Mouse (Mus musculus): Measurements from ENCODE around the gene Apobec4. TPM values are rescaled to one million over a fixed set of nuclear protein-coding genes. Genes with fewer than 3 reads are reported as not detected.
"Not testable (repeated sequence)": the region's sequence is repeated elsewhere in the genome, so short reads cannot be mapped to it uniquely, and the experiment has no call there.

The Apobec4 gene
- polyA plus RNA-seq, 1 experiment: not detected

GRCm38 (mm10) chr1:152749276-152749675 is 1.1 kb upstream of the Apobec4 start:
- no peak overlapping the region for H3K27ac ChIP-seq (ENCODE audit: insufficient read depth, low read length)
- peaks cover 7% of the 10 kb centered on the region for H3K4me1 ChIP-seq (ENCODE audit: control insufficient read depth, insufficient read depth, low read length)
- TF ChIP-seq CTCF (IDR thresholded peaks at IDR 0.05; ENCODE audit: extremely low read depth, insufficient read depth, low read length): no peak
- TF ChIP-seq POLR2A (IDR thresholded peaks at IDR 0.05; ENCODE audit: extremely low read depth, insufficient read depth, low read length): no peak

GRCm38 (mm10) chr1:152761791-152762190 is 11.4 kb downstream of the Apobec4 start:
- H3K27ac ChIP-seq (ENCODE audit: insufficient read depth, low read length): no peak overlapping the region

More at GRCm38 (mm10) chr1:152749276-152749675, 1.1 kb upstream of the Apobec4 start:
- H3K4me3 ChIP-seq (ENCODE audit: insufficient read depth, low read length): no peak overlapping the region

GRCm38 (mm10) chr1:152766032-152766772 is 15.9 kb downstream of the Apobec4 start, which contains the start of the genes Rgl1 and Arpc5:
Gene Rgl1 (minus strand): TSS chr1:152766351.
Gene Arpc5 (plus strand): TSS chr1:152766542.
- Histone ChIP-seq H3K4me3 (ENCODE audit: insufficient read depth, low read length) (peak within 1 kb of the TSS; percentile 94), H3K4me1 (ENCODE audit: control insufficient read depth, insufficient read depth, low read length) (peaks cover 5% of the 10 kb centered on the region), H3K27ac (ENCODE audit: insufficient read depth, low read length) (peak within 1 kb of the TSS; percentile 92)
- no peak for TF ChIP-seq CTCF (IDR thresholded peaks at IDR 0.05; ENCODE audit: extremely low read depth, insufficient read depth, low read length)
- TF ChIP-seq POLR2A (IDR thresholded peaks at IDR 0.05; ENCODE audit: extremely low read depth, insufficient read depth, low read length): peak; percentile 85

More at GRCm38 (mm10) chr1:152761791-152762190, 11.4 kb downstream of the Apobec4 start:
- TF ChIP-seq POLR2A (IDR thresholded peaks at IDR 0.05; ENCODE audit: extremely low read depth, insufficient read depth, low read length): no peak
- TF ChIP-seq CTCF (IDR thresholded peaks at IDR 0.05; ENCODE audit: extremely low read depth, insufficient read depth, low read length): no peak
- peaks cover 4% of the 10 kb centered on the region for H3K4me1 ChIP-seq (ENCODE audit: control insufficient read depth, insufficient read depth, low read length)
- H3K4me3 ChIP-seq (ENCODE audit: insufficient read depth, low read length): no peak overlapping the region

- TF ChIP-seq CTCF (IDR thresholded peaks at IDR 0.05; ENCODE audit: extremely low read depth, insufficient read depth, low read length) (no peak), POLR2A (IDR thresholded peaks at IDR 0.05; ENCODE audit: extremely low read depth, insufficient read depth, low read length) (no peak)
- Histone ChIP-seq H3K4me3 (ENCODE audit: insufficient read depth, low read length) (peak overlapping the region; percentile 94), H3K27ac (ENCODE audit: insufficient read depth, low read length) (peak overlapping the region; percentile 92), H3K4me1 (ENCODE audit: control insufficient read depth, insufficient read depth, low read length) (peaks cover 5% of the 10 kb centered on the region)
These were observed 16.7 kb downstream of the Apobec4 start for GRCm38 (mm10) chr1:152766804-152767748.

- TF ChIP-seq CTCF (IDR thresholded peaks at IDR 0.05; ENCODE audit: extremely low read depth, insufficient read depth, low read length) (peak; percentile 61), POLR2A (IDR thresholded peaks at IDR 0.05; ENCODE audit: extremely low read depth, insufficient read depth, low read length) (peak; percentile 59; the same call in 1 of the 2 replicates)
- Histone ChIP-seq H3K4me3 (ENCODE audit: insufficient read depth, low read length) (peak overlapping the region; percentile 94), H3K27ac (ENCODE audit: insufficient read depth, low read length) (no peak overlapping the region), H3K4me1 (ENCODE audit: control insufficient read depth, insufficient read depth, low read length) (peaks cover 5% of the 10 kb centered on the region)
These were observed 17.6 kb downstream of the Apobec4 start for GRCm38 (mm10) chr1:152767749-152768488.

- TF ChIP-seq CTCF (IDR thresholded peaks at IDR 0.05; ENCODE audit: extremely low read depth, insufficient read depth, low read length) (no peak), POLR2A (IDR thresholded peaks at IDR 0.05; ENCODE audit: extremely low read depth, insufficient read depth, low read length) (no peak)
- Histone ChIP-seq H3K27ac (ENCODE audit: insufficient read depth, low read length) (no peak overlapping the region), H3K4me1 (ENCODE audit: control insufficient read depth, insufficient read depth, low read length) (peaks cover 1% of the 10 kb centered on the region; the same call in 1 of the 2 replicates), H3K4me3 (ENCODE audit: insufficient read depth, low read length) (no peak overlapping the region)
These were observed 20.7 kb downstream of the Apobec4 start for GRCm38 (mm10) chr1:152771016-152771415.

- H3K27ac ChIP-seq (ENCODE audit: insufficient read depth, low read length): not testable (repeated sequence)
These were observed 24.2 kb downstream of the Apobec4 start for GRCm38 (mm10) chr1:152774601-152775000.

GRCm38 (mm10) chr1:152779071-152779737 is 28.9 kb downstream of the Apobec4 start:
- Histone ChIP-seq H3K27ac (ENCODE audit: insufficient read depth, low read length) (no peak overlapping the region), H3K4me3 (ENCODE audit: insufficient read depth, low read length) (no peak overlapping the region), H3K4me1 (ENCODE audit: control insufficient read depth, insufficient read depth, low read length) (no peaks in the 10 kb centered on the region)
- TF ChIP-seq CTCF (IDR thresholded peaks at IDR 0.05; ENCODE audit: extremely low read depth, insufficient read depth, low read length) (peak; percentile 71), POLR2A (IDR thresholded peaks at IDR 0.05; ENCODE audit: extremely low read depth, insufficient read depth, low read length) (no peak)

More at GRCm38 (mm10) chr1:152774601-152775000, 24.2 kb downstream of the Apobec4 start:
- not testable (repeated sequence) for H3K4me3 ChIP-seq (ENCODE audit: insufficient read depth, low read length); H3K4me1 ChIP-seq (ENCODE audit: control insufficient read depth, insufficient read depth, low read length)

Data from cortical plate, adult 2 months (tissue).